Mouse (Mus musculus): ENCODE measurements around the gene Pear1. TPM values are rescaled to one million over a fixed set of nuclear protein-coding genes. Genes with fewer than 3 reads are reported as not detected.

Pear1 gene
- total RNA-seq, 1 experiment = 1.8 TPM

DNA sequence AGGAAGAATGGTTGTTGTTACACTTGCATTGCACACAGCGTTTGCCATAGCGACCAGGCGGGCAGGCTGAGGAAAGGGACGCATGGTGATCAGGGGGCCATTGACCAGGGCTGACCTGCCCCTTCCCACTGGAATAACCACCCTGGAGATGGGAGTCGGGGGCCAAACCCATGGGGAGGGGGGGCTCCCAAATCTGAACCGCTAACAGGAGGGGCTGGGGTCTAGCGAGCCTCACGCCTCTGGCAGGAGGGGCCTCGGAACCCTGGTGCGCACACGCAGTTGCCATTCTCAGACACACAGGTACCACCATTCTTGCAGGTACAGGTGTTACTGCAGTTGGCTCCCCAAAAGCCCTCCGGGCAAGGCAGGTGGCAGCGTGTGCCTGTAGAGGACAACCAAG lies 70.3 kb downstream of the Pear1 start:
- Histone ChIP-seq H3K36me3 (ENCODE audit: control insufficient read depth, insufficient read depth, low read length, poor library complexity, severe bottlenecking) (no peaks in the 10 kb centered on the region), H3K9me3 (ENCODE audit: control insufficient read depth, insufficient read depth, low read depth, low read length) (no peaks in the 10 kb centered on the region), H3K9ac (ENCODE audit: insufficient read depth, low read depth, low read length, poor library complexity, severe bottlenecking) (no peak overlapping the region), H3K4me3 (ENCODE audit: insufficient read depth in 1 of 2, low read depth in 1 of 2, low read length in 2 of 2, poor library complexity in 1 of 2, severe bottlenecking in 1 of 2) (no peak overlapping the region; a peak in 1 of 4 replicates), H3K4me1 (ENCODE audit: control insufficient read depth in 2 of 2, insufficient read depth in 2 of 2, low read length in 2 of 2, poor library complexity in 1 of 2) (peaks cover 1 to 6% of the 10 kb centered on the region in 2 experiments; a peak in 2 of 4 replicates), H3K27ac (ENCODE audit: insufficient read depth, low read depth, low read length, poor library complexity, severe bottlenecking) (no peak overlapping the region)
- DNase-seq (ENCODE audit: low read depth, low spot score) = no peak
- TF ChIP-seq HCFC1 (IDR thresholded peaks at IDR 0.05; ENCODE audit: borderline replicate concordance, insufficient read depth, low read length) (no peak), ZC3H11A (IDR thresholded peaks at IDR 0.05; ENCODE audit: borderline replicate concordance, low read depth, low read length) (no peak), CHD2 (IDR thresholded peaks at IDR 0.05; ENCODE audit: low read depth, low read length) (no peak), ZNF384 (IDR thresholded peaks at IDR 0.05; ENCODE audit: low read depth, low read length) (no peak), MAFK (IDR thresholded peaks at IDR 0.05; ENCODE audit: insufficient read depth, low read depth, low read length) (no peak)
- in situ Hi-C loops (cut with MboI; ENCODE audit: low sequenced_read_pairs in 2 of 2, unreplicated experiment in 2 of 2) = no loop called here

DNA sequence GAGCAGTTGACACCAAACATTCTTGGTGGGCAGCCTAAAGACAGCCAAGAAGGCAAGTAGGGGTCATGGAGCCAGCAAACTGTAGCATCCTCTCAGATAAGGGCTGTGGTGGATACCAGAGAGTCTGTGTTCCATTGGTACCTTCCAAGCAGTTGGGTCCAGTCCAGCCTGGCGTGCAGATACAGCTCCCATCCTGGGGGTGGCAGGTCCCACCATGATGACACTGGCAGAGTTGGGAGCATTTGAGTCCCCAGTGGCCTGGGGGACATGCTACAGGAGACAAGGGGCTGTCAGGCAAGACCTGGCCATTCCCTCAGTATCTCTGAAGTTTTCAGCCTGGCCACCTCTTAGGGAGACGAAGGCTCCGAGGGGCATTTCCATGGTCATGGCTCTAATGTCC lies 71.5 kb downstream of the Pear1 start:
- in situ Hi-C loops (cut with MboI; ENCODE audit: low sequenced_read_pairs in 2 of 2, unreplicated experiment in 2 of 2) = no loop called here
- TF ChIP-seq MAFK (IDR thresholded peaks at IDR 0.05; ENCODE audit: insufficient read depth, low read depth, low read length) (no peak), CHD2 (IDR thresholded peaks at IDR 0.05; ENCODE audit: low read depth, low read length) (no peak)
- H3K9ac ChIP-seq (ENCODE audit: insufficient read depth, low read depth, low read length, poor library complexity, severe bottlenecking) = no peak overlapping the region
- no peak overlapping the region for H3K4me3 ChIP-seq (ENCODE audit: insufficient read depth in 1 of 2, low read depth in 1 of 2, low read length in 2 of 2, poor library complexity in 1 of 2, severe bottlenecking in 1 of 2)
- no peak overlapping the region for H3K27ac ChIP-seq (ENCODE audit: insufficient read depth, low read depth, low read length, poor library complexity, severe bottlenecking)
- no peaks in the 10 kb centered on the region for H3K9me3 ChIP-seq (ENCODE audit: control insufficient read depth, insufficient read depth, low read depth, low read length)
- DNase-seq (ENCODE audit: low read depth, low spot score) = no peak
- H3K4me1 ChIP-seq (ENCODE audit: control insufficient read depth in 2 of 2, insufficient read depth in 2 of 2, low read length in 2 of 2, poor library complexity in 1 of 2) = peaks cover 0 to 5% of the 10 kb centered on the region in 2 experiments; a peak in 1 of 4 replicates
- H3K36me3 ChIP-seq (ENCODE audit: control insufficient read depth, insufficient read depth, low read length, poor library complexity, severe bottlenecking) = no peaks in the 10 kb centered on the region

DNA sequence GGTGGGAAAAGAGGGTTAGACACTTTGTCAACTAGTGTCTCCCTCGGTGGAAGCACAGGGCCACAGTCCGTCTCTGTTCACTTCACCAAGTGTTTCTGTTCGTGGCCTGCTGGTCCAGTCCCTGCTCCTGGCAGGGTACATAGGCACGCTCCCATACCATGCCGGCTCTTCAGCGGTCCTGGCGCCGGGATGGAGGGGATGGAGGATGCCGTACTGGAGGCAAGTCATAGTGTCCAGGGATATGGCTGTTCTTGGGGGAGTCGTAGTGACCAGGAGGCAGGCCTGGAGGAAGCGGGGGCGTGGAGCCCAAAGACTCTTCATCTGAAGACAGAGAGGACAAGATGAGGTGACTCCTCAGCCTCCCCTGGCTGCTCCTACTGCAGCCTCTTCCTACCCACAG lies 74.1 kb downstream of the Pear1 start:
- no peaks in the 10 kb centered on the region for H3K36me3 ChIP-seq (ENCODE audit: control insufficient read depth, insufficient read depth, low read length, poor library complexity, severe bottlenecking)
- DNase-seq (ENCODE audit: low read depth, low spot score) = no peak
- in situ Hi-C loops (cut with MboI; ENCODE audit: low sequenced_read_pairs in 2 of 2, unreplicated experiment in 2 of 2) = no loop called here

DNA sequence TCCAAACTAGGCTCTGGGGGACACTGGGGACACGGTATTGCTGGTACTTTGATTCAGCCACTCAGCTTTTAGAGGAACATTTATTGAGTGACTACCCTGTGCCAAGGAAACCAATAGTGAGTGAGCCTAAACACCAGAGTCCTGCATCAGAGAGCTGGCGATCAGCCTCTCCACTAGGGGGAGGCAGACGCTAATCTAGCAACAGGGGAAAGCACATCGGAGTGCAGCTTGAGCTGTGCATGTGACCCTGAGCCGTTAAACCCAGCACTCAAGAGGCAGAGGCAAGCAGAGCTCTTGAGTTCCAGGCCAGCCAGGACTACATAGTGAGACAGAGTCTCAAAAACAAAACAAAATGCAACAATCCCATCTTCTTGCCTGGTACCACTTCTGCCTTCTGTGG lies 75.1 kb downstream of the Pear1 start:
- H3K9ac ChIP-seq (ENCODE audit: insufficient read depth, low read depth, low read length, poor library complexity, severe bottlenecking) = no peak overlapping the region
- no peak overlapping the region for H3K27ac ChIP-seq (ENCODE audit: insufficient read depth, low read depth, low read length, poor library complexity, severe bottlenecking)
- peaks cover 0 to 3% of the 10 kb centered on the region in 2 experiments; a peak in 1 of 4 replicates for H3K4me1 ChIP-seq (ENCODE audit: control insufficient read depth in 2 of 2, insufficient read depth in 2 of 2, low read length in 2 of 2, poor library complexity in 1 of 2)
- no peaks in the 10 kb centered on the region for H3K36me3 ChIP-seq (ENCODE audit: control insufficient read depth, insufficient read depth, low read length, poor library complexity, severe bottlenecking)
- H3K9me3 ChIP-seq (ENCODE audit: control insufficient read depth, insufficient read depth, low read depth, low read length) = no peaks in the 10 kb centered on the region
- TF ChIP-seq HCFC1 (IDR thresholded peaks at IDR 0.05; ENCODE audit: borderline replicate concordance, insufficient read depth, low read length) = no peak
- no peak for TF ChIP-seq CHD2 (IDR thresholded peaks at IDR 0.05; ENCODE audit: low read depth, low read length)
- peak; percentile 15; the same call in 1 of the 2 replicates for TF ChIP-seq ZC3H11A (IDR thresholded peaks at IDR 0.05; ENCODE audit: borderline replicate concordance, low read depth, low read length)
- TF ChIP-seq MAFK (IDR thresholded peaks at IDR 0.05; ENCODE audit: insufficient read depth, low read depth, low read length) = no peak
- TF ChIP-seq ZNF384 (IDR thresholded peaks at IDR 0.05; ENCODE audit: low read depth, low read length) = no peak
- H3K4me3 ChIP-seq (ENCODE audit: insufficient read depth in 1 of 2, low read depth in 1 of 2, low read length in 2 of 2, poor library complexity in 1 of 2, severe bottlenecking in 1 of 2) = no peak overlapping the region
- in situ Hi-C loops (cut with MboI; ENCODE audit: low sequenced_read_pairs in 2 of 2, unreplicated experiment in 2 of 2) = no loop called here
- DNase-seq (ENCODE audit: low read depth, low spot score) = peak; percentile 77

More for the DNA sequence above, 74.1 kb downstream of the Pear1 start:
- H3K9ac ChIP-seq (ENCODE audit: insufficient read depth, low read depth, low read length, poor library complexity, severe bottlenecking) = no peak overlapping the region
- H3K9me3 ChIP-seq (ENCODE audit: control insufficient read depth, insufficient read depth, low read depth, low read length) = no peaks in the 10 kb centered on the region
- no peak overlapping the region for H3K27ac ChIP-seq (ENCODE audit: insufficient read depth, low read depth, low read length, poor library complexity, severe bottlenecking)
- peaks cover 0 to 3% of the 10 kb centered on the region in 2 experiments; a peak in 1 of 4 replicates for H3K4me1 ChIP-seq (ENCODE audit: control insufficient read depth in 2 of 2, insufficient read depth in 2 of 2, low read length in 2 of 2, poor library complexity in 1 of 2)
- TF ChIP-seq MAFK (IDR thresholded peaks at IDR 0.05; ENCODE audit: insufficient read depth, low read depth, low read length) = no peak
- no peak for TF ChIP-seq ZNF384 (IDR thresholded peaks at IDR 0.05; ENCODE audit: low read depth, low read length)
- TF ChIP-seq ZC3H11A (IDR thresholded peaks at IDR 0.05; ENCODE audit: borderline replicate concordance, low read depth, low read length) = no peak
- no peak for TF ChIP-seq HCFC1 (IDR thresholded peaks at IDR 0.05; ENCODE audit: borderline replicate concordance, insufficient read depth, low read length)
- TF ChIP-seq CHD2 (IDR thresholded peaks at IDR 0.05; ENCODE audit: low read depth, low read length) = no peak
- H3K4me3 ChIP-seq (ENCODE audit: insufficient read depth in 1 of 2, low read depth in 1 of 2, low read length in 2 of 2, poor library complexity in 1 of 2, severe bottlenecking in 1 of 2) = no peak overlapping the region

DNA sequence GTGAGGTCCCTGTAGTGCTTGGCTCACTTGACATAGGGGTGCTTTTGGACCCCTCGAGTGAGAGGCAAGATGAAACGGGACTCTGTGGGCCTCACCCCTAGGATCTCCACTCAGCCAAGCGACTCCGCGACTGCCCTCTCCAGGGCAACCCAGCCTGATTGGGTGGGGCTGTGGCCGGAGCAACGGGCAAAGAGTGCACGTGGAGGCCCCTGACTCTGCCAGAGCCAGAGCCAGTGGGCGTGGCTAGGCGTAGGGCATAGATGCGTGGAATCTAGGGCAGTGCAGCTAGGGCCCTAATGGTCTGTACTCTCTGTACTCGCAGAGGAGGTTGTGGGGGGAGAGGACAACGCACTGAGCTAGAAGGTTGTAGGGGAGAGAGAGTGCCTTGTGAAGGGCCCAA lies 75.7 kb downstream of the Pear1 start, which contains the start of gene Lrrc71:
Gene Lrrc71 (minus strand): TSS at position 195 of the 400 bp plus-strand sequence.
- in situ Hi-C loops (cut with MboI; ENCODE audit: low sequenced_read_pairs in 2 of 2, unreplicated experiment in 2 of 2) = no loop called here
- H3K4me3 ChIP-seq (ENCODE audit: insufficient read depth in 1 of 2, low read depth in 1 of 2, low read length in 2 of 2, poor library complexity in 1 of 2, severe bottlenecking in 1 of 2) = no peak within 1 kb of the TSS
- H3K27ac ChIP-seq (ENCODE audit: insufficient read depth, low read depth, low read length, poor library complexity, severe bottlenecking) = no peak within 1 kb of the TSS
- H3K36me3 ChIP-seq (ENCODE audit: control insufficient read depth, insufficient read depth, low read length, poor library complexity, severe bottlenecking) = no peaks in the 10 kb centered on the region
- TF ChIP-seq HCFC1 (IDR thresholded peaks at IDR 0.05; ENCODE audit: borderline replicate concordance, insufficient read depth, low read length) = no peak
- TF ChIP-seq ZNF384 (IDR thresholded peaks at IDR 0.05; ENCODE audit: low read depth, low read length) = no peak
- no peak for TF ChIP-seq ZC3H11A (IDR thresholded peaks at IDR 0.05; ENCODE audit: borderline replicate concordance, low read depth, low read length)
- no peak for TF ChIP-seq CHD2 (IDR thresholded peaks at IDR 0.05; ENCODE audit: low read depth, low read length)
- no peak for TF ChIP-seq MAFK (IDR thresholded peaks at IDR 0.05; ENCODE audit: insufficient read depth, low read depth, low read length)
- H3K4me1 ChIP-seq (ENCODE audit: control insufficient read depth in 2 of 2, insufficient read depth in 2 of 2, low read length in 2 of 2, poor library complexity in 1 of 2) = peaks cover 0 to 2% of the 10 kb centered on the region in 2 experiments; a peak in 1 of 4 replicates
- no peak for DNase-seq (ENCODE audit: low read depth, low spot score)
- H3K9ac ChIP-seq (ENCODE audit: insufficient read depth, low read depth, low read length, poor library complexity, severe bottlenecking) = no peak within 1 kb of the TSS
- H3K9me3 ChIP-seq (ENCODE audit: control insufficient read depth, insufficient read depth, low read depth, low read length) = no peaks in the 10 kb centered on the region
